Mouse (Mus musculus) splenic B cell, adult 2 months (primary cell): ENCODE results near the gene Wfdc1.

Source experiments
- DNase-seq: peaks from one replicate; pipeline ENCODE4 v3.0.0-alpha.2; 2011; ENCODE audit warnings: low read depth, low spot score
- H3K27me3 ChIP-seq: 2 replicates; pipeline ENCODE4 v1.6.1; 2012; ENCODE audit warnings: mild to moderate bottlenecking, low read length, moderate library complexity, mixed read lengths; ENCODE audit not compliant: control insufficient read depth, poor library complexity, insufficient read depth, severe bottlenecking
- H3K36me3 ChIP-seq: 2 replicates; pipeline ENCODE4 v1.6.1; 2012; ENCODE audit warnings: mild to moderate bottlenecking, low read length, moderate library complexity, mixed read lengths; ENCODE audit not compliant: control insufficient read depth, poor library complexity, insufficient read depth, severe bottlenecking

Gene Wfdc1

DNA sequence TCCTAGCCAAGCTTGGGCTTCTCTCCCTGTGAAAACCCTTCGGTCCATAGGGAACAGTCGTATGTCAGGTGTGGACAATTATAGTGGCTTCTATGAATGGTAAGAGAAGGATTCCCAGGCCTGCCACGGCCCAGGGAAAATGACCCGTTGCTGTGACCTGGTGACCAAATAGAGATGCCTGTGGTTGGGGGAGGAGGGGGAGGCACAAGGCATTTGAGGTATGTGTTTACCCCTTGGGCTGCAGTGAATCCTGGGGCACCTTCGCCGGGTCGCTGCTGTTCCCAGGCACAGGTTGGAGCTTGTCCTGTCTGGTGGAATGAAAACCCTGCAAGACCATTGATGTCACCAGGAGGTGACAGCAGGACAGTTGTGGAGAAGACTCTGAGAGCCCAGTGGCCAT, 28.5 kb downstream of the Wfdc1 start:
- H3K27me3 ChIP-seq, result no peaks in the 10 kb centered on the region
- no peaks in the 10 kb centered on the region for H3K36me3 ChIP-seq
- DNase-seq, result no peak

DNA sequence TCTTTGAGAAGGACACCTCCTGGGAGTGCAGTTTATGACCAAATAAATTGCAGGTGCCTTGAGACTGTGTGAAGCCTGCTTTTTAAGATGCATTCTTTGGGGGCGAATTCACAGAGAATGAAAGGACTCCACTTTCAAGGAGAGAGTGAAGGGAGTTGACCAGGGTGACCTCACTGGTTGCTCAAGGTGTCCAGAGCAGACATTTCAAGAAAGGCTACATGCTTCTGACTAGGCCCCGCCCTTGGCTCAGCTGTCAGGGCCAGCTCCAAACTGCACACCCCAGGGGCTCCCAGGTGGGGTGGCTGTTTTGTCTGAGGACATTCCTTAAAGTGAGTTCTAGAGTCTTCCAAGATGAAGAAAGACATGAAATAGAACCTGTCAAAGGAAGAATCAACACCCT, 31.0 kb downstream of the Wfdc1 start:
- no peaks in the 10 kb centered on the region for H3K27me3 ChIP-seq

DNA sequence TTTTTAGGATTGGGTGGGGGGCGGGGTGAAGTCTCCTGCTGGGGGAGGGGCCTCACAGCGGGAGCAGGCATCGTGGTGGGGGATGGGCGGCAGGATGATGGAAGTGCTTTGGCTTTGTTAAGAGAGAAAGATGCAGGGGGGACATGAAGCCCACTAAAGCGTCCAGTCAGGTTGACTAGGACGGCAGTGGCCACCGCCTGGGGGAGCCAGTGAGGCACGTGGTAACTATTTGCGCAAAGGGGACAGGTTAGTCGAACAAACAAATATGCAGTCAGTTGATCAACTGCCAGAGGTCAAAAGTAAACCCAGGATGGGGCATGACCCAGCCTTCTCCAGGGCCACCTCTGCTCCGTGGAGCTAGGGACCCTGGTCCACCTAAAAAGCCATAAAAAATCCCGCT, 32.8 kb downstream of the Wfdc1 start:
- DNase-seq, result peak; percentile 78
- no peaks in the 10 kb centered on the region for H3K36me3 ChIP-seq
- H3K27me3 ChIP-seq, result no peaks in the 10 kb centered on the region

More for the DNA sequence above, 31.0 kb downstream of the Wfdc1 start:
- H3K36me3 ChIP-seq, result no peaks in the 10 kb centered on the region
- no peak for DNase-seq

DNA sequence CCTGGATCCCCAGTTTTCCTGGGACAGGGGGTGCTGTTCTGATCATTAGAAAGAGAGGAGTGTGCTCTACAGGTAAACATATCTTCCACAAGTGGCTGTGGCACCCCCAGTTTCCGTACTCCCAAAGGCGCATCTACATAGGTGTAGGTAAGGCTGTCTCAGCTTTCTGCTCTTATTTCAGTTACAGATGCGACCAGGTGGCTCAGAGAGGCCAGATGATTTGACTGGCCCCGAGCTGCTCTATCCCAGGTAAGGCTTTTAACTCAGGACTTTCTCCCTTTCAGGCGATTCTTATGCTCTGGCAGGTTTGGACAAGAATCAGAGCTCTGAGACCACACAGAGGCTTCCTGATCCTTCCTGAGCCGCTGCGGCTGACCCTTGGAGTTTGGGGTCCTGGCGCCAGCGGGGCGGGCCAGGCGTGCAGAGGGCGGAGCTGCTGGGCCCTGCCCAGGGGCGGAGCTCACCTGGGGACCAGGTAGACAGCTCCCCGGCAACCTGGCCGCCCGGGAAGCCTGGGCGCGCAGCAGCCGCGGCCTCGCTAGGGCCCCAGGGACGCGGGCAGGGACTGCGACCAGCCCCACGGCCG, 33.5 kb downstream of the Wfdc1 start, which contains the start of gene Atp2c2:
TSS of gene Atp2c2 (plus strand) at position 461 of the 586 bp plus-strand sequence.
- H3K36me3 ChIP-seq, result no peaks in the 10 kb centered on the region
- no peak for DNase-seq
- no peaks in the 10 kb centered on the region for H3K27me3 ChIP-seq

DNA sequence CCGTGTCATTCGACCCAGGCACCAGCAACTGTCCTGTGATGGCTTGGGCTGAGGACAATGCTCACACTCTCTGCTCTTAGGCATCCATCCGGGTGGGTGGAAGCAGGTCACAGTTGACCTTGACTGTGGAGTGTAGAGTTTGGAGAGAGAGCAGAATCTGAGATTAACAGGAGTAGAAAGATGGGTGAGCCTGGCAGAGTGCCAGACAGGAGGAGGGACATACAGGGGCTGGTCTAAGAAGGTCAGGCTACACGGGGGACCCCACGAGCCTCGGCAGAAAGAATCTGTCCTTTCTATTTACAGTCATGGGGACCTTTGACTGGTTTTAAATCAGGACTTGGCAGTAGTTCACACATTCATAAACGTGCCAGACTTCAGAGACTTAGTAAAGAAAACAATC, 36.8 kb downstream of the Wfdc1 start:
- Histone ChIP-seq H3K36me3 (no peaks in the 10 kb centered on the region), H3K27me3 (no peaks in the 10 kb centered on the region)
- no peak for DNase-seq

DNA sequence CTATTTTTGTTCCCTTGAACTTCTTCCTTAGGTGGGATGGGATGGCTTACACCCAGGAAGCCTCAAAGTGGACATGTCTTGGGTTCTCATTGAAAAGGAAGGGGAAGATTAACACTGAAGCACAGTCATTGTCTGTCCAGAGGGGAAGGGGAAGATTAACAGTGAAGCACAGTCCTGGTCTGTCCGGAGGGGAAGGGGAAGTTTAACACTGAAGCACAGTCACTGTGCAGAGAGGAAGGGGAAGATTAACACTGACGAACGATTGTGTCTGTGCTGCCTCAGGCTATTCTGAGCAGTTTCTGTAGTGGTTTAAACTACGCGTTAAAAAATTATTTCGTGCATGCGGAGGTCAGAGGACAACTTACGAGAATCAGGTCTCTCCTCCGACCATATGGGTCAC, 41.0 kb downstream of the Wfdc1 start:
- Histone ChIP-seq H3K36me3 (no peaks in the 10 kb centered on the region), H3K27me3 (no peaks in the 10 kb centered on the region)
- DNase-seq, result no peak

DNA sequence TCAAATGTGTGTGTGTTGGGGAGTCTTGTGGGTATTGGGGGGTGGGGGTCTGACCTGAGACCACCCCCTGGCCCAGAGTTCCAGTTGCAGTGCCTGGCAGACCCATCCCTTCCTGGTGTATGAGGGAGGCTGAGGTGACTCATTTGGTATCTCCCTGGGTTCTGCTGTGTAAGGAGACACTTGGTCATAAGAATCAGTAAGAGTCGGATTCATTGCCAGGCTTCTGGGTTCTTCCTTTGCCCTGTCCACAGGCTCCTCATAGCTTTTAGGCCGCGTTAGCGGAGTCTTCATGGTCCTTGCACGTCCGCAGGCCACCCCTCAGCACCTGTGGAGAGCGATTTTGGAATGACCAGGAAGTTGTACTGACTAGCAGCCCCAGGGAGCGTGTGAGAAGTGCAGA, 42.3 kb downstream of the Wfdc1 start:
- DNase-seq, result no peak
- no peaks in the 10 kb centered on the region for H3K27me3 ChIP-seq

DNA sequence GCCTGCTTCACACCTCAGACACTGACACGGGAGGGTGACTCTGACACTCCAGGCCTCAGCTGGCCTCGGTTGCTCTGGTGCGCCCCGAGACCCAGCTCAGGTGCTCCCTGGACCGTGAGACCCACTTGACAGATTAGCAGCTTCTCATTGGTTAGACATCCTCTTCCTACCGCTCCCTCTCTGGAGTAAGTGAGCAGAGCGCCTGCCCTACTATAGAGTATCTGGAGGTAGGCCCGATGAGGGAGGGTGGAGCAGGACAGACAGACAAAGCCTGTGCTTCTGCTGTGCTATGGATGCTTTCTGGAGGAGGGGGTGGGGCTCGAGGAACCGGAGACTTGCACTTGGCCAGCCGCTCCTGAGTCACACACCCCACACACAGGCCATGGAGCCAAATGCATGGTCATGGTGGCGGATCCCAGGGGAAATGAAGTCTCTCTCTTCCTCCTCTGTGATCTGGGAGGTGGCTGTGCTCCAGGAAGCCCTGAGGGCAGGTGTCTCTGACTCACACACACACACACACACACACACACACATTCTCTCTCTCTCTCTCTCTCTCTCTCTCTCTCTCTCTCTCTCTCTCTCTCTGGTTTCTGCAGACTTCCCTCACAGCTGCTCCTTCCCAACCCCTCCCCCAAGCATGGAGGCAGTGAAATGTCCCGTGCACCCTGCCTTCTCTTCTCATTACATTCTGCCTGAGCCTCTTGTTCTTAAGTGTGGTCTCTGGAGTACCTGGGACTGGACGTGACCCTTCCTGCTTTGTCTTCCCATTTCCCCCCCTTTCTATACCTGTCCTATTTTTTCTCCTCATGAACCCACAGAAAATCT, 42.9 kb downstream of the Wfdc1 start:
- DNase-seq, result no peak
- Histone ChIP-seq H3K36me3 (no peaks in the 10 kb centered on the region), H3K27me3 (no peaks in the 10 kb centered on the region)

More for the DNA sequence above, 42.3 kb downstream of the Wfdc1 start:
- no peaks in the 10 kb centered on the region for H3K36me3 ChIP-seq

DNA sequence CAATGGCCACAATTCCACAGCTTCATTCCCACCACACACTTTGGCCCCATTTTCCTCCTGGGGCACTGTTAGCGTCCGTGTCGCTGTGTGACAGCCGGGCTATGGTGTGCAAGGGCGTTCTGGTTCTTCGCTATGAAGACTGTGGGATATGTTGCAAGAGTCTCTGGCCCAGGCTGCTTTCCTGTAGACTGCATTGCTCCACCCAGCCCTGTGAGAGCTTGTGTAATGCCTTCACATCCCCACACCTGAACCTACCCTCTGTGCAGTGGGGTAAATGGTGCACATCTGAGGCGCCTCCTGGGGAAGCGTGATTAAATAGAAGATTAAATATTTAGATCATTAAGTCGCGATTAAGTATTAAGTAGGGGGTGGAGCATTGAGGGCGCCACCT, 43.5 kb downstream of the Wfdc1 start:
- no peak for DNase-seq
- Histone ChIP-seq H3K27me3 (no peaks in the 10 kb centered on the region), H3K36me3 (no peaks in the 10 kb centered on the region)

DNA sequence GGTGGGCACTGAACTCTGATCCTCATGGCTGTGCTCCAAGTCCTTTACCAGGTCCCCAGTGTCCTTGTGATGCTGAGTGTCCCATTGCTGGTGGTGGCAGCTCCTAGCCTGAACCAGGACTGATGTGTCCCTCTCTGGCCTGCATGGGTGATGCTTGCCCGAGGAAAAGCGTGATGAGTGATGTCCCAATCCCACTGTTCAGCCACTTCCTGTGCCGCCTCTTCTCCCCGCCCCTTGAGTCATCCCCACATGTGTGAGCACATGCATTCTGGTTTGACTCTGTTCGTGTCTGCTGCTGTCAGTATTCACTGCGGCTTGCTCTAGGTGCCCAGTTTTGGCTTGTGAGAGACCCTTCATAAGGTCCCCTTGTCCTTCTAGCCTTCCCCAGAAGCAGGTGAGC, 46.1 kb downstream of the Wfdc1 start:
- no peaks in the 10 kb centered on the region for H3K27me3 ChIP-seq
- DNase-seq, result no peak
- no peaks in the 10 kb centered on the region for H3K36me3 ChIP-seq

DNA sequence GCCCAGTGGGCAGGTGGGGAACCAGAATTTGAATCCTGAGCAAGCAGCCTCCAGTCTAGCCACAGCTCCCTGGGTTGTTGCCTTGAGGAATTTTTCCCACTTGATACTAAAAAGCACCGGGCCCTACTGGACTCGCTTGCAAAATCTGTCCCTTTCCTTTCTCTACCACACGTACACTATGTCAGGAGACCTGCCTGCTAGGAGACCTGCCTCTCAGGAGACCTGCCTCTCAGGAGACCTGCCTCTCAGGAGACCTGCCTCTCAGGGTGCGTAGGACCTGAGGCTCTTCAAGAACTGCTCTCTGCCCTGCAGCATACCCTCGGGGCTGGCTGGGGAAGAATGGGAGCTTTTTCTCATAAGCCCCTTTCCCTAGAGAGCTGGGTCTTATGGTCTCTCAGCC, 47.3 kb downstream of the Wfdc1 start:
- H3K36me3 ChIP-seq, result no peaks in the 10 kb centered on the region
- DNase-seq, result no peak
- H3K27me3 ChIP-seq, result no peaks in the 10 kb centered on the region

DNA sequence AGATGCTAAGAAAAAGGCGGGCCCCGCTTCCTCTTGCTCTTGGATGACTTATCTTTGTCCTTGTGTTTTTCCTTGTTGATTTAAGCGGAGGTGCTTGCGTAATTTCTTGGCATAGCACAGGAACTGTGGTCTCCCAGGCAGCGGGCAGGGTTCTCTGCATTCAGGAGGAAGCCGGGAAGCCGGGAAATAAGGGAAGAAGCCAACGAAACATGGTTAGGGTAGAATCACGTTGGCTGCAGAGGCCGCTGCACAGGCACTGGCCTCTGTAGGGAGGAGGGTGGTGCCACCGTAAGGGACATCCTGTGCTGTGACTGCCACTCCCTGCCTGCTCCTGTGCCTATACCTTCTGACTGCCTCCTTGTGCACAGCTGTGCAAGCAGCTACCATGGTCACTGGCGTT, 49.1 kb downstream of the Wfdc1 start:
- Histone ChIP-seq H3K36me3 (no peaks in the 10 kb centered on the region), H3K27me3 (no peaks in the 10 kb centered on the region)
- no peak for DNase-seq

DNA sequence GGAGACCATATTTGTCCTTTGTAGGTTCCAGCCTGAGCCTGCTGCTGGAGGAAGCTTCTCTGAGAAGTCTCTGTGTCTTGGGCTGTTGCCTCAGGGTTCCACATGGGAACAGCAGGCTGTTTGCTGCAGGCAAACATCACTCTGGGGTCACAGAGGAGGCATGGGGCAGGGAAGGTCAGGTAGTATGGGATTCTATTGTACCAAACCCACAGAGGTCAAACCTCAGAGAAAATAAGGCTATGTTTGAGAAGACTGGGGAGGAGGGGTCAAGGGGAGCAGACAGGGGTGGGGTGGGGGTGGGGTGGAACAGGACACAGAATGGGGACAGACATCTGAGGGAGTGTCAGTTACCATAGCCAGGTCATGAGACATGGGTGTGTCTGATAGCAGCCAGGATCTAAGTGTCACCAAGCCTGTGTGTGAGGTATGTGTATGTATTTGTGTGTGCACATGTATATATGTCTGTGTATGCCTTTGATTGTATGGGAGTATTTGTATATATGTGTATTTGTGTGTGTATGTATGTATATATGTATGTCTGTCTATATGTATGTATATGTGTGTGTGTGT, 50.6 kb downstream of the Wfdc1 start:
- Histone ChIP-seq H3K27me3 (no peaks in the 10 kb centered on the region), H3K36me3 (no peaks in the 10 kb centered on the region)
- DNase-seq, result no peak

DNA sequence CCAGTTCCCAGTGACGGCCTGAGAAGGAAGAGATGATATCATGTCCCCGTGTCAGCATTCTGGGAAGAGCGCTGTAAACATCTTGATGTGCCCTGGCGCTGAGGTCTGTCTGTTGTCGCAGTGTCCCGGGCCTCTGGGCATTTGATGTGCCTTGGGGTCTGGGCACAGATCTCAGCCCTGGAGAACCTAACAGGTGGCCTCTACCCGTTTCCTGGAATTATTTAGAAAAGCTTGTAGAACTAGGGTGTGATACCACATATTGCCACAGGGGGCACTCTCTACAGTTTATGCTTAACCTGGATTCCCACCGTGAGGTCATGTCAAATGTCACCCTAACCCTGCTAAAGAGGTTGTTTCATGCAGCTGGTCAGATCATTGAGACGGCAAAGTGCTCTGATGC, 51.6 kb downstream of the Wfdc1 start:
- peak; percentile 68 for DNase-seq
- Histone ChIP-seq H3K27me3 (no peaks in the 10 kb centered on the region), H3K36me3 (no peaks in the 10 kb centered on the region)

DNA sequence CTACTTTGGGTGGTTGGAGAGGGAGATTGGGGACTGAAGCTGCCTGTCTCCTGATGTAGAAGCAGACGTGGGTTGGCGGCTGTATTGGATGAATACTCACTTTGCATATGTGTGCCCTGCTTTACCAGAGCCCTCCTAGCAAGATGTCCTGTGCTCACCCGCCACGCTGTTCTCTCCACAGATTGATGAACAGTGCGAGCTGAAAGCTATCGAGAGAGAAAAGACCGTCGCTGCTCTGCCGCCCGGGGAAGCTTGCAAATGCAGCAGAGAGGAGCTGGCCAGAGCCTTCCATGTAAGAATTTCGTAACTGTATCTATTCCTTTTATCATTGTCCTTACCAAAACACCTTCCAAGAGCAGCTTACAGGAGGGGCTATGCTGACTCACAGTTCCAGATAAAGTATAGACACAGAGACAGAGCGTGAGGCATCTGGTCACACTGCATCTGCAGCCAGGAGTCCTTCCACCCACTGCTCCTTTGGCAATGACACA, 52.9 kb downstream of the Wfdc1 start:
- DNase-seq, result no peak
- Histone ChIP-seq H3K27me3 (no peaks in the 10 kb centered on the region), H3K36me3 (no peaks in the 10 kb centered on the region)
